Comparison of ENCODE assay signal across 23 mouse cellular contexts in the genomic region with DNA sequence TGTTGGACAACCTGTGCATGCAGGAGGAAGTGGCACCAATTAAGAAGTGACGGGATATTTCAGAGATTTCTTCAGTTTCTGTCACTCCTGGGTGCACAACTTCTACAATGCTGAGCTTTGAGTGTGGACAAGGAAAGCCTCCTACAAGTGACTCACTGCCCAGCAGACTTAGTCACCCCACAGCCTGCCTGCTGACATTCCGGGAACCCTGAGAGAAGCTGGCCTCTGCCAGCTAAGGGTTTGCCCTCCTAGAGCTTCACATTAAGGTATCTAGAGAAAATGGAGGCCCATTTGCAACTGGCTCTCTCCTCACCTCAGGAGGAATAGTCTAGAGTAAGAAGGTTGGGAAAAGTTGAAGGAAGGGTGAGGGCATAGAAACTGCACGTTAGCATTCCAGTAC. TPM values are rescaled to one million over a fixed set of nuclear protein-coding genes. Genes with fewer than 3 reads are reported as not detected.
A peak's percentile ranks its signal among the peaks of the same experiment; 100 is the strongest.
DNase-seq lines count a peak whose midpoint lies in the region; ATAC-seq and TF ChIP-seq lines count a peak whose summit lies in the region.
"Had no signal": no experiment of that assay in that cellular context is flagged by ENCODE, and none has a peak within 500 bp of the region (broad histone marks: within the 10 kb centered on the region; RNA-seq: fewer than 3 reads in every experiment).

No protein-coding gene starts in this region.

- DNase-seq in adrenal gland, adult (ENCODE audit: inconsistent age in 2 of 2, low spot score in 1 of 2) = peak; percentile 70 to 81
- no peak for DNase-seq in adrenal gland, adult 18-20 months (ENCODE audit: low spot score in 2 of 2)
- DNase-seq in lung, postnatal 0 days (ENCODE audit: low spot score) = peak; percentile 23
- no peak for DNase-seq in lung, postnatal 4 days
- DNase-seq in spleen, postnatal 10 days (ENCODE audit: low spot score in 2 of 2) = no peak
- DNase-seq in right cerebral cortex, adult 18-20 months = no peak
- no peak for DNase-seq in kidney, postnatal 36 days
- DNase-seq: cerebellum, adult 18-20 months; cerebellum, postnatal 25 days; embryo, embryonic 11 days; forebrain, postnatal 0 days; lung, postnatal 10 days; retina, postnatal 1 day; right cerebral cortex, postnatal 4 days; thymus, postnatal 25 days had no signal

- no peak for TF ChIP-seq POLR2A in embryonic fibroblast, embryonic 13.5 days (IDR thresholded peaks at IDR 0.05; ENCODE audit: low read depth, low read length)

- ATAC-seq in lung, postnatal 0 days = no peak
- ATAC-seq: forebrain, postnatal 0 days; intestine, embryonic 15.5 days had no signal

- H3K9me3 ChIP-seq in lung, postnatal 0 days (ENCODE audit: low read length) = no peaks in the 10 kb centered on the region
- H3K9me3 ChIP-seq: forebrain, embryonic 10.5 days; intestine, embryonic 15.5 days; kidney, embryonic 15.5 days; limb, embryonic 15.5 days; liver, embryonic 15.5 days; midbrain, embryonic 10.5 days had no signal

- no peak overlapping the region for H3K9ac ChIP-seq in lung, postnatal 0 days (replicated peaks; ENCODE audit: low read depth)
- H3K9ac ChIP-seq: forebrain, postnatal 0 days; hindbrain, embryonic 14.5 days; intestine, embryonic 15.5 days; kidney, embryonic 15.5 days; limb, embryonic 15.5 days; liver, embryonic 15.5 days had no signal

- no peak for TF ChIP-seq EP300 in lung, postnatal 0 days (IDR thresholded peaks at IDR 0.05)

- no peak for TF ChIP-seq CTCF in lung, postnatal 0 days (IDR thresholded peaks at IDR 0.05)
- TF ChIP-seq CTCF in embryonic fibroblast, embryonic 13.5 days (IDR thresholded peaks at IDR 0.05; ENCODE audit: borderline replicate concordance, insufficient read depth, low read length) = no peak

- peaks cover 16% of the 10 kb centered on the region for H3K4me1 ChIP-seq in lung, postnatal 0 days (ENCODE audit: insufficient read depth, low read depth, low read length)
- H3K4me1 ChIP-seq in embryonic fibroblast, embryonic 13.5 days (ENCODE audit: control insufficient read depth, insufficient read depth, low read length) = peaks cover 6% of the 10 kb centered on the region

- no peak overlapping the region for H3K27ac ChIP-seq in lung, postnatal 0 days (ENCODE audit: low read length)
- peak overlapping the region; percentile 41 for H3K27ac ChIP-seq in embryonic fibroblast, embryonic 13.5 days (ENCODE audit: insufficient read depth, low read length)
- H3K27ac ChIP-seq: forebrain, embryonic 10.5 days; hindbrain, embryonic 14.5 days; intestine, embryonic 15.5 days; kidney, embryonic 15.5 days; limb, embryonic 15.5 days; liver, embryonic 15.5 days; midbrain, embryonic 10.5 days had no signal

- H3K4me3 ChIP-seq in lung, postnatal 0 days (ENCODE audit: low read depth, low read length) = no peak overlapping the region
- H3K4me3 ChIP-seq in embryonic fibroblast, embryonic 13.5 days (ENCODE audit: insufficient read depth, low read length) = no peak overlapping the region
- H3K4me3 ChIP-seq: forebrain, embryonic 10.5 days; intestine, embryonic 15.5 days; kidney, embryonic 15.5 days; limb, embryonic 15.5 days; liver, embryonic 15.5 days; midbrain, embryonic 10.5 days had no signal

- no peak overlapping the region for H3K4me2 ChIP-seq in lung, postnatal 0 days (replicated peaks; ENCODE audit: low read depth, low read length)
- H3K4me2 ChIP-seq: hindbrain, embryonic 14.5 days; intestine, embryonic 15.5 days; kidney, embryonic 15.5 days; limb, embryonic 15.5 days; liver, embryonic 15.5 days had no signal

- peaks cover 7% of the 10 kb centered on the region; the same call in 1 of the 2 replicates for H3K36me3 ChIP-seq in lung, postnatal 0 days (ENCODE audit: insufficient read depth, low read length)

- H3K27me3 ChIP-seq in lung, postnatal 0 days (replicated peaks; ENCODE audit: insufficient read depth, low read length) = no peaks in the 10 kb centered on the region
- H3K27me3 ChIP-seq: intestine, embryonic 15.5 days; kidney, embryonic 15.5 days; limb, embryonic 15.5 days; liver, embryonic 15.5 days had no signal

- WGBS in lung, postnatal 0 days = 77% methylated on average over 3 of the region's 3 CpGs

RNA-seq across cellular contexts. Expression of gene Slc35f6, which starts 3.8 kb away (rescaled TPM):
- 10 to 100 TPM; 38.7 to 43.8 TPM for total RNA-seq in adrenal gland, adult 18-20 months (2021)
- polyA plus RNA-seq in lung, postnatal 0 days (2015; fragmentation: Nextera tagmentation; extraction: Ambion mirVana) = 30.1 and 34.5 TPM in 2 replicates
- 36.9 and 41.0 TPM in 2 replicates for polyA plus RNA-seq in embryonic fibroblast, embryonic 13.5 days (2011; ENCODE audit: insufficient read length, low read depth, missing spikeins)

RNA-seq across cellular contexts. Expression of gene Cenpa, which starts 15.0 kb away (rescaled TPM):
- total RNA-seq in adrenal gland, adult 18-20 months (2021) = 1 to 10 TPM; 6.5 to 7.6 TPM
- polyA plus RNA-seq in lung, postnatal 0 days (2015; fragmentation: Nextera tagmentation; extraction: Ambion mirVana) = 24.4 and 25.5 TPM in 2 replicates
- polyA plus RNA-seq in embryonic fibroblast, embryonic 13.5 days (2011; ENCODE audit: insufficient read length, low read depth, missing spikeins) = 37.9 and 59.8 TPM in 2 replicates

RNA-seq across cellular contexts. Expression of gene Dpysl5, which starts 59.8 kb away (rescaled TPM):
- 1 to 10 TPM; 1.7 to 1.8 TPM for total RNA-seq in adrenal gland, adult 18-20 months (2021)
- polyA plus RNA-seq in lung, postnatal 0 days (2015; fragmentation: Nextera tagmentation; extraction: Ambion mirVana) = 1.4 and 1.6 TPM in 2 replicates
- polyA plus RNA-seq in embryonic fibroblast, embryonic 13.5 days (2011; ENCODE audit: insufficient read length, low read depth, missing spikeins) = 0.13 TPM in 1 of 2 replicates, not detected in the other

Comparison
In these comparisons a context has a peak if more than half of its experiments do, and no peak if none do; other contexts are left out.
1. DNase-seq: peak in adrenal gland, adult (2 of 2) and lung, postnatal 0 days (single experiment); none in adrenal gland, adult 18-20 months (0 of 2), lung, postnatal 4 days (0 of 2), spleen, postnatal 10 days (0 of 2), right cerebral cortex, adult 18-20 months (single experiment) and kidney, postnatal 36 days (0 of 2).